Mouse (Mus musculus) adrenal gland, adult 8-10 months (tissue): Measurements from ENCODE around the gene Arhgap24. TPM values are rescaled to one million over a fixed set of nuclear protein-coding genes. Genes with fewer than 3 reads are reported as not detected.
"Not testable (repeated sequence)": the region's sequence is repeated elsewhere in the genome, so short reads cannot be mapped to it uniquely, and the experiment has no call there.

Experiments
- DNase-seq: peaks from one replicate; pipeline ENCODE4 v3.0.0; 2022
- total RNA-seq, 4 experiments: library from RNA; stranded (reverse); gene quantifications; 2 replicates each; pipeline ENCODE4 v1.2.4; 2022

Gene Arhgap24
- total RNA-seq, 4 experiments from 2014 or later, result 9.3 to 15.2 (median 11.9) TPM

- no peak for DNase-seq
Observed at GRCm38 (mm10) chr5:102803675-102804074, 322.5 kb downstream of the Arhgap24 start.

GRCm38 (mm10) chr5:102807518-102807917 is 326.3 kb downstream of the Arhgap24 start:
- no peak for DNase-seq

DNA sequence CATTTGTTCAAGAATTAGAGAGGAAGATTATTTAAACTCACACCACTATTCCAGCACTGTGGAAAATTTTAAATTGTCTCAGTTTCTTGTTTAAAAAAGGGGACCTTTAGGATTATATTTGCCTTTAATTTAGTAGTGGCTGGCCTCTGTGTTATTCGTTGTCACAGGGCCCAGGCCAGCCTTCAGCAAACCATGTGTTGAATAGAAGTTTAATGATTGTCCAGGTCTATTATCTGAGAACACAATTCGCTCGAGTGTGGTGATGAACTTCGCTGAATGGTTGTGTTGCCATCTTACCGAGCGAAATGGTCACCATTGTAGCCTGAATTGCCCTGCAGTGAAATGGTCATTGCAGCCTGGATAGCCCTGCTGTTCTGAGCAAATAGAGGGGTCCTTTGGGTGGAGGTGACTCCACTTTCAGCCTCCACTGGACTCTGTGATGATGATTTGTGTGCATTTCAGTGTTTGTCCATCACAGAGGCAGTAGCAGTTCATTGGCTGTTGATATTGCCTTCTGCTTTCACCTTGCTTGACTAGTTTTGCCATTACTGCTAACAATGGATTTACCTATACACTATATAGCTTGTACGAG is 329.3 kb downstream of the Arhgap24 start:
- DNase-seq, result no peak

DNA sequence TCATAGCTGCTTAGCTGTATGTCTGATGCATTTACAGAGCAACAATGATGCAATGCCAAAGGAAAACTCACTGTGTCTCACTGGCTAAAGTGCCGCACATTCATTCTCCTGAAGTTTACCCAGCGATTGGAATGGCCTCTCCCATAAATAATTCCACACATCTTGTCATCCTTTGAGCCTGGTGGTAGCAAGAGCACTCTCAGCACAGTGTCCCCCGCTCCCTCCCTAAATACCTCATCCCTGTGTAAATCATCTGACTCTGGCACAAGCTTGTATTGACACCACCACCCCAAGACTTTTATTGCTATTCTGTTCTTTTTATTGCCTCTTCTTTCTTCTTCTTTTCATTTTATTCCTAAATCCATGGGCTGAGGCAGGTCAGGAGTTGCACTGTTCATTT is 332.1 kb downstream of the Arhgap24 start:
- DNase-seq, result no peak

- DNase-seq, result no peak
Observed at GRCm38 (mm10) chr5:102817641-102818040, 336.4 kb downstream of the Arhgap24 start.

GRCm38 (mm10) chr5:102825538-102825937 is 344.3 kb downstream of the Arhgap24 start:
- no peak for DNase-seq

DNA sequence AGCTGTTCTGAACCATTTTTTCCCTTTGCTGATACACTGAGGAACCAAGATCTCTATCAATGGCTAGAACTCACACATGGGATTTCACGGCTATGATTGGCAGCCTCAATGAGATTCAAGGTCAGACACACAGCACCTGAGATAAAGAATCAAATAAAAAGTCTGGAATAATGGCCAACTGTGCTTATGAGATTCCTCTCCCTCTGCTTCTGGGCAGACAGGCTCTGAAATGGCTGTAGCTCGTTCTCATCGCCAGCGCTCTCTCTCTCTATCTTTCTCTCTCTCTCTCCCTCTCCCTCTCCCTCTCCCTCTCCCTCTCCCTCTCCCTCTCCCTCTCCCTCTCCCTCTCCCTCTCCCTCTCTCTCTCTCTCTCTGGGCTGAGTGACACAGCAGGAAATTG is 357.9 kb downstream of the Arhgap24 start:
- DNase-seq, result no peak

DNA sequence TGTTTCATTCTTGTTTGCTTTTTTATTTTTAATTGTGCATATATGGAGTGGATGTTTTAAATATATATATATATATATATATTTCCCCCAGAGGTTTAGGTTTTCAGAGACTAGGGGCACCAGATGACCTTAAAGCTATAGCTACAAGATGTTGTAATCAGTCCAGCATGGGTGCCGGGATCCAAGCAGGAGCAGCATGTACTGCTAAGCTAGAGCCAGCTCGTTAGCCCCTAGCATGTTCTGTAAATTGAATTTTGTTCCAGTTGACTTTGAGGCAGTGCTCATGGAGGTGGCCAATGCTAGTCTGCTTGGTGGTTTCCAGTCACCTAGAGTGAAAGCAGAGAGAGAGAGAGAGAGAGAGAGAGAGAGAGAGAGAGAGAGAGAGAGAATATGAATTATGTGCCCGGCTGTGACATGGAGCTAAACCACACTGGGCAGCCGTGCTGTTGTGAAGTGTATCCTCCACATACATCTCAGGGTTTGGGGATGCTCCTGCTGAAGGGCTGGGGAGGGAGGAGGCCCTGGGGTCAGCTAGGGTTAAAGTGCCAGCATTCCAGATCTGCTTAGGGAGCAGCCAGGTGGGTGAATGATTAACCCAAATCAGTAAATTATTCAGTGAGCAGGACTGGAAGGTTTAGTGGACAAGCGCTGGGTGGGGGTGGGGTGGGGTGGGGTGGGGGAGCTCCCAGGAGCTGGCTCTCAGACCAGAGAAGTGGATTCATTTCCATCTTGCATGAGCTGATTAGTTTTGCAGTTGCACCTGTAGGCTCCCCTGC is 362.9 kb downstream of the Arhgap24 start:
- DNase-seq, result no peak

GRCm38 (mm10) chr5:102844731-102845598 is 363.8 kb downstream of the Arhgap24 start:
- DNase-seq, result peak; percentile 63

- DNase-seq, result no peak
Observed at GRCm38 (mm10) chr5:102845800-102846199, 364.6 kb downstream of the Arhgap24 start.

DNA sequence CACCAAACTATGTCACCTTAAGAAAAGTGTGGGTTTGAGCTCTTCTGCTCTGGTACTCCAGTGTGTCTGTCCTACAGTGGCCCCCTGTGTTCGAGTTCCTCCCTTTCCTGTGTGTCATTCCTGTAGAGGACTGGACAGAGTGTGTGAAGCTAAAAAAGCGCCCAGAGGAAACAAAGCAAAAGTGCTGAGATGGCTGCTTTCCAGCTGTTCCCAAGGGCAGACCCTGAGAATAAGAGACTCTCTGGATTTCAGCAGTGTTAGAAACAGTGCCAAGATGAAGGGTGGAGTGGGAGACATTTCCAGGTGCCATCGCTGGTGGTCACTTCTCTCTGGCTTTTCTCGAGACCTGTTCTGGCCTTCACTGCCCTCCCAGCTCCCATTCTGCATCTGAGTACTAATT is 366.7 kb downstream of the Arhgap24 start:
- no peak for DNase-seq

- DNase-seq, result no peak
Observed at GRCm38 (mm10) chr5:102851761-102852160, 370.6 kb downstream of the Arhgap24 start.

GRCm38 (mm10) chr5:102853750-102854149 is 372.6 kb downstream of the Arhgap24 start:
- no peak for DNase-seq

- DNase-seq, result no peak
Observed at GRCm38 (mm10) chr5:102855805-102856204, 374.6 kb downstream of the Arhgap24 start.

DNA sequence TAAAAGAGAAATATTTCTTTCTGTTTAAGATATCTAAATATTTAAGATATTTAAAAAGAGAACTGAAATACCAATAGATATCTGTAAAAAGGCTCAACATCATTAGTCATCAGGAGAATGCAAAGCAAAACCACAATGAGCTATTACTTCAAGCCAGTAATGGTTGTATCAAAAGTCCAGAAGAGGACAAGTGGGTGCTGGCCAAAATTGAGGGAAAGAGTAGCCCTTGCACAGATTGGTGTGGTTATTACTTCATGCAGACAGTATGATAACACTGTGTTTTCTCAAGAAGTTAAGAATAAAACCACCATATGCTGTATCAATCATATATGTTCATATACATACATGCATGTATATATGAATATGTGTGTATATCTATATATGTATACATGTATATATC is 376.9 kb downstream of the Arhgap24 start:
- DNase-seq, result no peak

GRCm38 (mm10) chr5:102859749-102860148 is 378.6 kb downstream of the Arhgap24 start:
- DNase-seq, result no peak

DNA sequence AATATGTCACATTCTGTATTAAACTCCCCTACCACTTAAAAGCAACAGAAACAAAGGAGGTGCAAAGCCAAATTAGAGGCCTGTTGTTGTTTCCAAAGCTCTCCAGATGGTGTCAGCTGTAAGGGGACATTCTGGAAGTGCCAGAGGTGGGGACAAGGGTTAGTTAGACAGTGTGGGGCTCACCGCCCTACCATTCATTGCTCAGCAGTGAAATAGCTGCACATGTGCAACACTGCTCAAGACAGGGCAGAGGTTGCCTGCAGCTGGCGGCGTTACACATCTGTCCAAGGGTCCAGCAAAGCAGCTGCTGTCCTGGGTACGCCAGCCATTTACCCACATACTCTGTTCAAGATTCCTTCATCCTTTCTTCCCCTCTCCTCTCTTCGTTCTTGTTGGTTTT is 387.0 kb downstream of the Arhgap24 start:
- no peak for DNase-seq

- not testable (repeated sequence) for DNase-seq
Observed at GRCm38 (mm10) chr5:102872996-102873395, 391.8 kb downstream of the Arhgap24 start.

GRCm38 (mm10) chr5:102874605-102875298 is 393.6 kb downstream of the Arhgap24 start:
- DNase-seq, result peak; percentile 16

GRCm38 (mm10) chr5:102875628-102876027 is 394.4 kb downstream of the Arhgap24 start:
- DNase-seq, result no peak

GRCm38 (mm10) chr5:102888482-102889162 is 407.4 kb downstream of the Arhgap24 start:
- no peak for DNase-seq

DNA sequence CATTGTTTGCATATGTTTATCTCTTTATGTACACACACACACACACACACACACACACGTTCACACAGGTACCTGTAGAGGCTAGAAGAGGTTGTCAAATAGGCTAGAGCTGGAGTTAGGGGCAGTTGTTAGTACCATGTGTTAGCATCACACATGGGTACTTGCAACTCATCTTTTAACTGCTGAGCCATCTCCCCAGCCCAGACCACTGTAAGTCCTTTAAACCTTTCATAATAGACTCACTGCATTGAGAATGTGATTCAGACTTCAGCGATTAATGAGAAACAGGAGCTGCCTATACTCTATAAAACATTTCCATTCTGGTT is 407.9 kb downstream of the Arhgap24 start:
- no peak for DNase-seq
